Mouse (Mus musculus): ENCODE measurements around the gene Nfib. TPM values are rescaled to one million over a fixed set of nuclear protein-coding genes. Genes with fewer than 3 reads are reported as not detected.

Nfib gene
- polyA plus RNA-seq, 1 experiment from 2014 or later: 58.8 TPM

- Histone ChIP-seq H3K27me3 (no peaks in the 10 kb centered on the region), H3K36me3 (no peaks in the 10 kb centered on the region), H3K4me2 (no peak overlapping the region), H3K4me3 (replicated peaks) (no peak overlapping the region), H3K9me3 (no peaks in the 10 kb centered on the region), H3K4me1 (replicated peaks) (peaks cover 31% of the 10 kb centered on the region), H3K9ac (replicated peaks) (no peak overlapping the region), H3K27ac (no peak overlapping the region)
- 87% methylated on average over 4 of the region's 4 CpGs for WGBS
- no peak for ATAC-seq (ENCODE audit: insufficient number of reproducible peaks, insufficient read depth, low FRiP score, low TSS enrichment, low read depth)
Measured at GRCm38 (mm10) chr4:82607266-82607665, 98.3 kb downstream of the Nfib start.

- H3K9ac ChIP-seq (replicated peaks): no peak overlapping the region
- no peak overlapping the region for H3K4me3 ChIP-seq (replicated peaks)
- no peaks in the 10 kb centered on the region for H3K36me3 ChIP-seq
- ATAC-seq (ENCODE audit: insufficient number of reproducible peaks, insufficient read depth, low FRiP score, low TSS enrichment, low read depth): no peak
- no peaks in the 10 kb centered on the region for H3K27me3 ChIP-seq
- peak overlapping the region; percentile 89 for H3K27ac ChIP-seq
- WGBS: 84% methylated on average over 9 of the region's 9 CpGs
- peaks cover 31% of the 10 kb centered on the region for H3K4me1 ChIP-seq (replicated peaks)
- peaks cover 5% of the 10 kb centered on the region for H3K9me3 ChIP-seq
- no peak overlapping the region for H3K4me2 ChIP-seq
Measured at GRCm38 (mm10) chr4:82606351-82606750, 99.2 kb downstream of the Nfib start.

- 35% methylated on average over 14 of the region's 14 CpGs for whole genome bisulfite sequencing
Measured at GRCm38 (mm10) chr4:82605034-82605784, 100.3 kb downstream of the Nfib start.

GRCm38 (mm10) chr4:82604501-82604900, 101.0 kb downstream of the Nfib start:
- Histone ChIP-seq H3K9me3 (peaks cover 12% of the 10 kb centered on the region), H3K4me3 (replicated peaks) (no peak overlapping the region), H3K36me3 (no peaks in the 10 kb centered on the region), H3K4me1 (replicated peaks) (peaks cover 31% of the 10 kb centered on the region), H3K4me2 (peak overlapping the region; percentile 37), H3K9ac (replicated peaks) (no peak overlapping the region), H3K27me3 (no peaks in the 10 kb centered on the region), H3K27ac (peak overlapping the region; percentile 89)
- 35% methylated on average over 4 of the region's 4 CpGs for WGBS
- peak; percentile 75 for ATAC-seq (ENCODE audit: insufficient number of reproducible peaks, insufficient read depth, low FRiP score, low TSS enrichment, low read depth)

More at GRCm38 (mm10) chr4:82605034-82605784, 100.3 kb downstream of the Nfib start:
- Histone ChIP-seq H3K27ac (peak overlapping the region; percentile 89), H3K36me3 (no peaks in the 10 kb centered on the region), H3K4me3 (replicated peaks) (no peak overlapping the region), H3K4me2 (peak overlapping the region; percentile 37), H3K9ac (replicated peaks) (no peak overlapping the region), H3K27me3 (no peaks in the 10 kb centered on the region), H3K4me1 (replicated peaks) (peaks cover 31% of the 10 kb centered on the region), H3K9me3 (peaks cover 12% of the 10 kb centered on the region)
- ATAC-seq (ENCODE audit: insufficient number of reproducible peaks, insufficient read depth, low FRiP score, low TSS enrichment, low read depth): peak; percentile 63; the same call in 1 of the 2 replicates

GRCm38 (mm10) chr4:82600636-82601035, 104.9 kb downstream of the Nfib start:
- no peaks in the 10 kb centered on the region for H3K27me3 ChIP-seq
- 87% methylated on average over 1 of the region's 1 CpGs for WGBS
- H3K36me3 ChIP-seq: no peaks in the 10 kb centered on the region
- no peak overlapping the region for H3K27ac ChIP-seq
- peaks cover 12% of the 10 kb centered on the region for H3K9me3 ChIP-seq
- no peak for ATAC-seq (ENCODE audit: insufficient number of reproducible peaks, insufficient read depth, low FRiP score, low TSS enrichment, low read depth)
- H3K4me1 ChIP-seq (replicated peaks): peaks cover 33% of the 10 kb centered on the region
- no peak overlapping the region for H3K9ac ChIP-seq (replicated peaks)
- H3K4me3 ChIP-seq (replicated peaks): no peak overlapping the region
- H3K4me2 ChIP-seq: no peak overlapping the region

- Histone ChIP-seq H3K9me3 (peaks cover 12% of the 10 kb centered on the region), H3K4me3 (replicated peaks) (no peak overlapping the region), H3K4me1 (replicated peaks) (peaks cover 13% of the 10 kb centered on the region), H3K9ac (replicated peaks) (no peak overlapping the region), H3K36me3 (no peaks in the 10 kb centered on the region), H3K27me3 (no peaks in the 10 kb centered on the region), H3K4me2 (no peak overlapping the region), H3K27ac (no peak overlapping the region)
- no peak for ATAC-seq (ENCODE audit: insufficient number of reproducible peaks, insufficient read depth, low FRiP score, low TSS enrichment, low read depth)
- WGBS: 54% methylated on average over 4 of the region's 4 CpGs
Measured at GRCm38 (mm10) chr4:82598436-82598835, 107.1 kb downstream of the Nfib start.

- WGBS: 84% methylated on average over 10 of the region's 10 CpGs
- no peak for ATAC-seq (ENCODE audit: insufficient number of reproducible peaks, insufficient read depth, low FRiP score, low TSS enrichment, low read depth)
Measured at GRCm38 (mm10) chr4:82593681-82594666, 111.6 kb downstream of the Nfib start.

GRCm38 (mm10) chr4:82592086-82593030, 113.2 kb downstream of the Nfib start:
- no peak overlapping the region for H3K27ac ChIP-seq
- H3K27me3 ChIP-seq: 0 out of 2 replicates have a peak, but pooled peaks cover 2% of the 10 kb centered on the region
- no peak overlapping the region for H3K4me3 ChIP-seq (replicated peaks)
- no peak overlapping the region for H3K4me2 ChIP-seq
- H3K9ac ChIP-seq (replicated peaks): no peak overlapping the region
- H3K36me3 ChIP-seq: no peaks in the 10 kb centered on the region
- H3K9me3 ChIP-seq: no peaks in the 10 kb centered on the region
- no peak for ATAC-seq (ENCODE audit: insufficient number of reproducible peaks, insufficient read depth, low FRiP score, low TSS enrichment, low read depth)
- no peaks in the 10 kb centered on the region for H3K4me1 ChIP-seq (replicated peaks)
- 55% methylated on average over 7 of the region's 7 CpGs for WGBS

More at GRCm38 (mm10) chr4:82593681-82594666, 111.6 kb downstream of the Nfib start:
- Histone ChIP-seq H3K9me3 (no peaks in the 10 kb centered on the region), H3K4me3 (replicated peaks) (no peak overlapping the region), H3K9ac (replicated peaks) (no peak overlapping the region), H3K4me1 (replicated peaks) (peaks cover 7% of the 10 kb centered on the region; the same call in 1 of the 2 replicates), H3K4me2 (no peak overlapping the region), H3K36me3 (no peaks in the 10 kb centered on the region), H3K27ac (no peak overlapping the region), H3K27me3 (0 out of 2 replicates have a peak, but pooled peaks cover 2% of the 10 kb centered on the region)

GRCm38 (mm10) chr4:82589345-82589890, 116.1 kb downstream of the Nfib start:
- Histone ChIP-seq H3K9ac (replicated peaks) (no peak overlapping the region), H3K4me1 (replicated peaks) (no peaks in the 10 kb centered on the region), H3K36me3 (no peaks in the 10 kb centered on the region), H3K4me3 (replicated peaks) (no peak overlapping the region), H3K27me3 (0 out of 2 replicates have a peak, but pooled peaks cover 2% of the 10 kb centered on the region), H3K27ac (no peak overlapping the region), H3K9me3 (no peaks in the 10 kb centered on the region), H3K4me2 (no peak overlapping the region)
- WGBS: 42% methylated on average over 4 of the region's 4 CpGs
- no peak for ATAC-seq (ENCODE audit: insufficient number of reproducible peaks, insufficient read depth, low FRiP score, low TSS enrichment, low read depth)

- Histone ChIP-seq H3K9me3 (no peaks in the 10 kb centered on the region), H3K4me2 (no peak overlapping the region), H3K9ac (replicated peaks) (no peak overlapping the region), H3K36me3 (no peaks in the 10 kb centered on the region), H3K27me3 (0 out of 2 replicates have a peak, but pooled peaks cover 2% of the 10 kb centered on the region), H3K4me3 (replicated peaks) (no peak overlapping the region), H3K27ac (no peak overlapping the region), H3K4me1 (replicated peaks) (no peaks in the 10 kb centered on the region)
- no peak for ATAC-seq (ENCODE audit: insufficient number of reproducible peaks, insufficient read depth, low FRiP score, low TSS enrichment, low read depth)
- 83% methylated on average over 5 of the region's 5 CpGs for WGBS
Measured at GRCm38 (mm10) chr4:82588718-82589117, 116.8 kb downstream of the Nfib start.
